Mouse (Mus musculus) Patski (cell line): ENCODE measurements around the gene B3galt4. TPM values are rescaled to one million over a fixed set of nuclear protein-coding genes. Genes with fewer than 3 reads are reported as not detected.

Source experiments
- ATAC-seq: fragments of 100-300 bp; one replicate; pipeline ENCODE4 v1.8.0; 2021
- CTCF ChIA-PET: fragments of 350-600 bp; sonication (Branson Sonifier 250); formaldehyde crosslinking; loops from one replicate; lab custom pipeline; 2022; ENCODE audit warnings: inconsistent platforms; lab: Charles Lee
- POLR2A ChIA-PET: fragments of 350-600 bp; sonication (Branson Sonifier 250); formaldehyde crosslinking; loops from one replicate; lab custom pipeline; 2022; ENCODE audit warnings: antibody characterized with exemption, inconsistent platforms; lab: Charles Lee
- DNase-seq: peaks from one replicate; pipeline ENCODE4 v3.0.0-alpha.2; 2011; ENCODE audit warnings: low read depth, low spot score
- H3K27me3 ChIP-seq: fragments of 371-371 bp; one replicate; pipeline ENCODE4 v1.5.1; 2021
- CTCF ChIP-seq: fragments of 100-300 bp; IDR thresholded peaks from one replicate; pipeline ENCODE4 v1.5.1; 2021
- in situ Hi-C: fragments of 300-500 bp; cut with MboI; formaldehyde crosslinking; loops from 3 replicates; pipeline ENCODE4 v1.11.1; 2018; ENCODE audit warnings: low pct_unique_long_range_greater_than_20kb, mixed read lengths
- polyA plus RNA-seq: library from polyadenylated mRNA; unstranded; gene quantifications from one replicate; pipeline ENCODE4 v1.2.3, GENCODE M21; 2021

Gene B3galt4
- polyA plus RNA-seq, 1 experiment from 2014 or later, result 2.8 TPM

DNA sequence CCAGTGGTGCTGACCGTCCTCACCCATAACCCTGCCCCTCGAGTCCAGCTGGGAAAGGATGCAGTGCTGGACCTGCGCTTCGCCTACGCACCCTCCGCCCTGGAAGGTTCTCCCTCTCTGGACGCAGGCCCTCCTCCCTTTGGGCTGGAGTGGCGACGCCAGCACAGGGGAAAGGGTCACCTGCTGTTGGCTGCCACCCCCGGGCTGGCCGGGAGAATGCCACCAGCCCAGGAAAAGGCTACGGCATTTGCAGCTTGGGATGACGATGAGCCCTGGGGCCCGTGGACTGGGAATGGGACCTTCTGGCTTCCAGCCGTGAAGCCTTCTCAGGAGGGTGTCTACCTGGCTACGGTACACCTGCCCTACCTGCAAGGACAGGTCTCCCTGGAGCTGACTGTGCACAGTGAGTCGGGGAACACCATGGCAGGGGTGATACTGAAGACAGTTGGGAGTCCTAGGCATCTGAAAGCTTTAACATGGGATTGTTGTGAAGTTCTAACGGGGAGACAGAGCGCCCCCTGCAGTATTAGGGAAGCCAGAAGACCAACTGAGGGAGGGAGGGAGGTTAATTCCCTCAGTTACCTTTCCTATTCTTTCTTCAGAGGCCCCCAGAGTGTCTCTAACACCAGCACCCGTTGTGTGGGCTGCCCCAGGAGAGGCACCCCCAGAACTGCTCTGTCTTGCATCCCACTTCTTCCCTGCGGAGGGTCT is 25.7 kb downstream of the B3galt4 start:
- ATAC-seq, result no peak
- no peaks in the 10 kb centered on the region for H3K27me3 ChIP-seq
- TF ChIP-seq CTCF, result no peak
- in situ Hi-C loops, result no loop called here
- ChIA-PET POLR2A (interaction anchor here (0.7 to 1.2 kb wide), 2 partner anchors 17 to 333 kb away, joined by 3 to 6 read pairs; no protein-coding TSS in a partner anchor), CTCF (interaction anchor here (1.2 to 1.4 kb wide), 2 partner anchors 28 to 31 kb away, joined by 3 to 4 read pairs; no protein-coding TSS in a partner anchor)
- DNase-seq, result no peak

DNA sequence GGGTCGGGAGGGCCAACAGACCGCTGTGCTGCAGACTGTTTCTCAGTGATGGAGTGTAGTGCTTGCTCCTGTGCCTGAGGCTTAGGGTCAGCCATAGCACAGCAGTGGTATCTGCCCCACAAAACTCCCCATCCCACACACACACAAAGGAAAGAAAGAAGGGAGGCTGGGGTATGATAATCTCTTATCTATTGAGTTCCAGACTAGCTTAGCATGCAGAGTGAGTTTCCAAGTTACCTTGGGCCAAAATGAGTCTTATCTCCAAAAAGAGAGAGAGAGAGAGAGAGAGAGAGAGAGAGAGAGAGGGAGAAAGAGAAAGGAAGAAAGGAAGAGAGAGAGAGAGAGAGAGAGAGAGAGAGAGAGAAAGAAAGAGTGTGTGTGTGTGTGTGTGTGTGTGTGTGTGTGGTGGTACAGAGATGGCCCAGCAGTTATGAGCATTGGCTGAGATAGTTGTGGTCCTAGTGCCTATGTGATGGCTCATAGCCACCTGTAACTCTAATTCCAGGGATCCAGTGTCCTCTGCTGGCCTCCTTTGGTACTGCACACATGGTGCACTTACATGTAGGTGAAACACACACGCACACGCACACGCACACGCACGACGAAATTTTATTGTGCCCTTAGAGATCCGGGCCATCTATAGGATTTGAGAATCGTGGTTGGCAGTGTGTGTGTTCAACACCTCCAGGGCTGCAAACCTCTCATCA is 26.6 kb downstream of the B3galt4 start:
- in situ Hi-C loops, result no loop called here
- DNase-seq, result no peak

DNA sequence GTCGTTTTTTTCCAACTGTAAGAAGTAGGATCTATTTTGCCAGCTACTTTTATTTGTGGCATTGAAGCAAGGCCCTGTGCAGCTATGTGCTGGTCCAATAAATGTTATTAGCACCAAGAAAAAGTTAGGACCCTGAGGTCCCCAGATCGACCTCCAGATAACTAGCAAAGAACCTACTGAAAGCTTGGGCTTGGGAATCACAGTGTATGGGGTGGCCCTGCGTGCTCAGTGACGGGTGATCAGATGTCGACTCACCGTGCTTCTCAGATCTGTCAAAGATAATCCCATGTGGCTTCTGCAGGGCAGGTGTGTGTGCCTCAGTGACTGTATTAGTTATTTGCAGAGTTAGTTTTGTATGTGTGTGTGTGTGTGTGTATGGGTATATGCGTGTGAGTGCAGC is 29.9 kb downstream of the B3galt4 start:
- H3K27me3 ChIP-seq, result no peaks in the 10 kb centered on the region

More for the DNA sequence above, 26.6 kb downstream of the B3galt4 start:
- POLR2A ChIA-PET, result interaction anchor here (0.7 kb wide), 1 partner anchor 334 kb away, joined by 6 read pairs; no protein-coding TSS in a partner anchor
- ATAC-seq, result no peak
- no peaks in the 10 kb centered on the region for H3K27me3 ChIP-seq
- TF ChIP-seq CTCF, result no peak
- CTCF ChIA-PET, result no interaction called here

DNA sequence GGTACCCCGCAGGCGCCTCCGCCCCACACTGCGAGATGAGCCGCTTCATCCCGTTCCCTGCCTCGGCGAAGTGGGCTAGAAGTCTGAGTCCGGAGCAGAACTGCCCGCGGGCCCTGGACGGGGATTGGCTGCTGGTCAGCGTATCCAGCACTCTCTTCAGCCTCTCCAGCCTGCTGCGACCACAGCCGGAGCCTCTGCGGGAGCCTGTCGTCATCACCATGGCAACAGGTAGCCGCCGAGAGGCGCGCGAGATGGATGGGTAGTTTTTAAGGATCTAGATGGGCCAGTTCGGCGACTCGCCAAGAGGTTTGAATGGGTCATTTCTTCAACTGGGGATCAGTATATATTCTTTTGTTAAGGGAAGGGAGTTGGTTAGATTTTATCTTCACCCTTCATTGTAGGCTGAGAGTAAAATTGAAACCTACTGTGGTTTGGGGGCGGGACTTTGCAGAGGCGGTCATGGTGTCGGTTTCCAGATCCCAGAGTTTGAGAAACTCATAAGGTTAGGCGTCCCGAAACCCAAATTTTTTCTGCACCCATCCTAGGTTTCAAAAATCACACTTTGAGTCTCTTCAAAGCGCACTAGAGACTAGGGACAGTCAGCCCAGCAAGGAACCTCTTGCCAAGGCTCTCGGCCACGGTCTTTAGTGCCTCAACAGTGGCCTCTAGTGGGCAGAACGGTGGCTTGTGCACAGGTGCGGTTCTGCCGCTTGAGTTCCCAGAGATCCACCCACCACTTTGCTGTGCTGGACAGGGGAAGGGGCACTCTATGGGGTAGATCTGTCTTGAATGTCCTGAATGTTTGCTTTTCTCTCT is 30.8 kb downstream of the B3galt4 start:
- POLR2A ChIA-PET, result no interaction called here

More for the DNA sequence above, 29.9 kb downstream of the B3galt4 start:
- in situ Hi-C loops, result no loop called here
- ATAC-seq, result no peak
- CTCF ChIA-PET, result interaction anchor here (0.9 to 3.5 kb wide), 2 partner anchors 13 to 25 kb away, joined by 3 to 13 read pairs; no protein-coding TSS in a partner anchor
- TF ChIP-seq CTCF, result no peak
- POLR2A ChIA-PET, result interaction anchor here (0.6 to 1.0 kb wide), 2 partner anchors 10 to 219 kb away, joined by 3 to 8 read pairs; no protein-coding TSS in a partner anchor
- no peak for DNase-seq

DNA sequence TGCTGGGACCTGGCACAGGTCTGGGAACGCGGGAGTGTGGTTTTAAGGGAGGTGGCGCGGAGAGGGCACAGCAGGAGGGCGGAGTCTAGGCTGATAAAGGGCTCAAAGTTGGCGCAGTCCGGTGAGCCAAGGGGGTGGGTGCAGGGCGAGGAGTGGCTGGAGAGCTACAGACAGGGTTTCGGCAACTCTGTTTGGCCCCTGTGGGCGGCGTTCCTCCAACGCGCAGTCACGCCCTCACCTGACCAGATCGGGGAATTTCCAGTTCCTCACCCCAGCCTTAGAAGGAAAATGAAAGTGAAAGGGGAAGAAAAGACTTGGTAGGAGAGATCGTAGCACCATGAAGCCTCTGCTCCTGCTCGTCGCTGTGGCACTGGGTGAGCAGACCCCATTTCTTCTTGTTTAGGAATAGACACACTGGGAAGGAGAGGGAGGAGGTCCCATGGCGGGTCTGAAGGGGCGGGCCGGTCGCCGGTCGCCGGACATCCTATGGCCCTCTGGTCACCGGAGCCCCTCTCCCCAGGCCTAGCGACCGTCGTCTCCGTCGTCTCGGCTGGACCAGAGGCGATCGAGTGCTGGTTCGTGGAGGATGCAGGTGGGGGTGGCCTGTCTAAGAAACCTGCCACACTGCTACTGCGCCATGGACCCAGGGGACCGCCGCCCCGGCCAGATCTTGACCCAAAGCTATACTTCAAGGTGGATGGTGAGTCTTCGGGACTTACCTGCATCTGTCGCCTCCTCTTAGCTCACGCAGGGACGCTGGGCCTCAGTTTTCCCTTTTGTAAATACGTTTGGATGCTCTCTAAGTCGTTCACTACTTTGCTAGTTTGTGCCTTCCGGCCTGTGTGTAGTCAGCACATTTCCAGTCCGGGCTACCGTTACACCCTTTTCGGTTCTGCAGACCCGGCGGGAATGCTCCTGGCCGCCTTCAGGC is 31.7 kb downstream of the B3galt4 start:
- in situ Hi-C loops, result no loop called here
- ATAC-seq (peak; percentile 44), DNase-seq (no peak)
- H3K27me3 ChIP-seq, result no peaks in the 10 kb centered on the region
- CTCF ChIA-PET, result no interaction called here
- POLR2A ChIA-PET, result no interaction called here
- no peak for TF ChIP-seq CTCF

More for the DNA sequence above, 30.8 kb downstream of the B3galt4 start:
- H3K27me3 ChIP-seq, result no peaks in the 10 kb centered on the region
- TF ChIP-seq CTCF, result no peak
- no peak for DNase-seq
- in situ Hi-C loops, result no loop called here
- CTCF ChIA-PET, result interaction anchor here (0.9 to 3.5 kb wide), 2 partner anchors 12 to 24 kb away, joined by 3 to 13 read pairs; no protein-coding TSS in a partner anchor
- peak; percentile 42 for ATAC-seq

DNA sequence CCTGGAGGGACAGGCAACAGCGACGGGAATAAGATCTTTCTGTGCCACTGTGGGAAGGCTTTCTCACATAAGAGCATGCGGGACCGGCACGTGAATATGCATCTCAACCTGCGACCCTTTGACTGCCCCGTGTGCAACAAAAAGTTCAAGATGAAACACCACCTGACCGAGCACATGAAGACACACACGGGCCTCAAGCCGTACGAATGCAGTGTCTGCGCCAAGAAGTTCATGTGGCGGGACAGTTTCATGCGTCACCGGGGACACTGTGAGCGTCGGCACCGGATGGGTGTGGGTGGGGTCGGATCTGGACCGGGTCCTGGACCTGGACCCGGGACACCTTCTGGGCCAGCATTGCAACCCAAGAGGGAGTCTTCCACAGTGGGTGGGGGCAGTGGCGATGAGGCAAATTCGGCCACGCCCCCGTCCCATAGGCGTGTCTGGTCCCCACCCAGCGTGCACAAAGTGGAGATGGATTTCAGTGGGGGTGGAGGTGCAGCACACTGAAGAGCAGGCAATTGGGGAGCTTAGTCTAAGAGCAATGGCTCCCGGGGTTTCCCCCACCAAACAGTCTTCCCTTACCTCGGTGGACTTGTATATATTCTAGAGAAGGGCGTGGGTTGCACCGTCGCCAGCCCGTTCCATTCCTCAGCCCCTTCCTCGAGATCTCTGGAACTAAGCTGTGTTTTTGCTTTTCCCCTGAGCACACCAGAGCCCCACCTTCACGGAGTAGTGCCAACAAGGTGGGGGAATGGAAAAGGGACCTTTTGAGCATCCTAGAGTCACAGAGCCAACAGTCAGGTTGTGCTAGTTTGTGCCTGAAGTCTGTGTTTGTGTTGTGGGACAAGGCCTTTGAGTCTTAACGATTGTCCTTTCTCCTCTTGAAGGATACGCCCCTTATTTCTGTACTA is 32.7 kb downstream of the B3galt4 start:
- ChIA-PET CTCF (no interaction called here), POLR2A (no interaction called here)
- in situ Hi-C loops, result no loop called here
- TF ChIP-seq CTCF, result no peak
- no peaks in the 10 kb centered on the region for H3K27me3 ChIP-seq
- no peak for ATAC-seq
- no peak for DNase-seq

DNA sequence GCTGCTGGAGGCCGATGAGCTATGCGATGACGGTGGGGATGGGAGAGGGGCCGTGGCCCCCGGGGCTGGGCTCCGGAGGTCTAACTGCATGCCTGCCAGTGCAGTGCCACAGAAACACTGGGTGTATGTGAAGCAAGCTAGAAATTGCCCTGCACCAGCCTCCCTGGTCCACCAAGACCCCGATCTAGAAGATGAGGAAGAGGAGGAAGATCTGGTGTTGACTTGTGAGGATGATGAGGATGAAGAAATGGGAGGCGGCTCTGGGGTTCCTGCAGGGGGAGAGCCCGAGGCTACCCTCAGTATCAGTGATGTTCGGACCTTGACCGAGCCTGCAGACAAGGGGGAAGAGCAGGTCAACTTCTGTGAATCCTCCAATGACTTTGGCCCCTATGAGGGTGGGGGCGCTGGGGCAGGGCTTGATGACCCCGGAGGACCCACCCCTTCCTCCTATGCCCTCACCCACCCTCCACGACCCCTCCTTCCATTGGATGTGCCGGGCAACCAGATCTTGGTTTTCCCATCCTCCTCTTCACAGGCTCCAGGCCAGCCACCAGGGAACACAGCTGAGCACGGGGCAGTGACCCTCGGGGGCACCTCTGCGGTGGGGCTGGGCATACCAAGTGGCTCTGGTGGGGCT is 33.5 kb downstream of the B3galt4 start:
- DNase-seq, result no peak
- ChIA-PET CTCF (no interaction called here), POLR2A (no interaction called here)
- TF ChIP-seq CTCF, result no peak
- H3K27me3 ChIP-seq, result no peaks in the 10 kb centered on the region
- in situ Hi-C loops, result no loop called here
- no peak for ATAC-seq

DNA sequence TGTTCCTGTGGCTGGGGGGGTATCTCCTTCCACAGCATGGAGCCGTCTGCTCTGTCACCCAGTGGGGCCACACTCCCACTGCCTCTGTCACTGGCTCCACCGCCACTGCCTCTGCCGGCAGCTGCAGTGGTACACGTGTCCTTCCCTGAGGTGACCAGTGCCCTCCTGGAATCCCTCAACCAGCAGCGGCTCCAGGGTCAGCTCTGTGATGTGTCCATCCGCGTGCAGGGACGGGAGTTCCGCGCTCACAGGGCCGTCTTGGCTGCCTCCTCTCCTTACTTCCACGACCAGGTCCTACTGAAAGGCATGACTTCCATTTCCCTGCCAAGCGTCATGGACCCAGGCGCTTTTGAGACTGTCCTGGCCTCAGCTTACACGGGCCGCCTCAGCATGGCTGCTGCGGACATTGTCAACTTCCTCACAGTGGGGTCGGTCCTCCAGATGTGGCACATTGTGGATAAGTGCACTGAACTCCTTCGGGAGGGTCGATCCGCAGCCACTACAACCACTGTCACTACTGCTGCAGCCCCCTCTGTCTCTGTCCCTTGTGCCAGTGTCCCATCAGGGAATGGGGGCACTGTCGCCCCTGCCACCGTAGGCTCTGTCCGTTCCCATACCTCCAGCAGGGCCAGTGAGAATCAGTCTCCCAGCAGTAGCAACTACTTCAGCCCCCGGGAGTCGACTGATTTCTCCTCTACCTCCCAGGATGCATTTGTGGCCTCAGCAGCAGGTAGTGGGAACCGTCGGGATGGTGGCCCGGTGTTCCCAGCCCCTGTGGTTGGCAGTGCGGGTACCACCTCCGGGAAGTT is 34.2 kb downstream of the B3galt4 start:
- CTCF ChIA-PET, result no interaction called here
- DNase-seq (no peak), ATAC-seq (no peak)
- TF ChIP-seq CTCF, result no peak
- H3K27me3 ChIP-seq, result no peaks in the 10 kb centered on the region
- in situ Hi-C loops, result no loop called here
- POLR2A ChIA-PET, result no interaction called here
